Mouse (Mus musculus) bone marrow, adult 2 months (tissue): ENCODE results near the gene Cebpg. TPM values are rescaled to one million over a fixed set of nuclear protein-coding genes. Genes with fewer than 3 reads are reported as not detected.

Source experiments
- H3K27ac ChIP-seq: fragments of 200-500 bp; 2 replicates; pipeline ENCODE4 v1.5.1; 2012; ENCODE audit warnings: low read depth, mild to moderate bottlenecking, control low read depth, inconsistent platforms, low read length; ENCODE audit not compliant: control insufficient read depth, poor library complexity, insufficient read depth
- H3K4me1 ChIP-seq: fragments of 200-500 bp; 2 replicates; pipeline ENCODE4 v1.6.1; 2011; ENCODE audit warnings: low read length; ENCODE audit not compliant: control insufficient read depth, insufficient read depth
- H3K4me3 ChIP-seq: fragments of 200-500 bp; replicated peaks from 2 replicates; pipeline ENCODE3; 2011; ENCODE audit warnings: mild to moderate bottlenecking, low read depth, low read length, control low read depth; ENCODE audit not compliant: control insufficient read depth
- CTCF ChIP-seq: fragments of 200-500 bp; IDR thresholded peaks from 2 replicates; pipeline ENCODE4 v1.5.1; 2011; ENCODE audit warnings: low read length, control low read depth; ENCODE audit not compliant: control insufficient read depth, insufficient read depth
- POLR2A ChIP-seq: fragments of 200-500 bp; IDR thresholded peaks from 2 replicates; pipeline ENCODE4 v1.6.1; 2011; ENCODE audit warnings: low read depth, mild to moderate bottlenecking, control low read depth, low read length, borderline replicate concordance; ENCODE audit not compliant: control insufficient read depth
- WGBS: fragments of 180-500 bp; shearing (Covaris S2); methylation state at CpG from one replicate; pipeline ENCODE4 v1.1.7; 2018; 5-methylcytosine and 5-hydroxymethylcytosine counted together
- polyA plus RNA-seq: library from polyadenylated mRNA; stranded (reverse); fragments of >200 nt; gene quantifications from 2 replicates; pipeline ENCODE4 v1.2.4, GENCODE M21; 2011; ENCODE audit warnings: low replicate concordance; ENCODE audit not compliant: missing spikeins, insufficient read depth, insufficient read length

The Cebpg gene
- polyA plus RNA-seq, 1 experiment = 18.2 TPM

DNA sequence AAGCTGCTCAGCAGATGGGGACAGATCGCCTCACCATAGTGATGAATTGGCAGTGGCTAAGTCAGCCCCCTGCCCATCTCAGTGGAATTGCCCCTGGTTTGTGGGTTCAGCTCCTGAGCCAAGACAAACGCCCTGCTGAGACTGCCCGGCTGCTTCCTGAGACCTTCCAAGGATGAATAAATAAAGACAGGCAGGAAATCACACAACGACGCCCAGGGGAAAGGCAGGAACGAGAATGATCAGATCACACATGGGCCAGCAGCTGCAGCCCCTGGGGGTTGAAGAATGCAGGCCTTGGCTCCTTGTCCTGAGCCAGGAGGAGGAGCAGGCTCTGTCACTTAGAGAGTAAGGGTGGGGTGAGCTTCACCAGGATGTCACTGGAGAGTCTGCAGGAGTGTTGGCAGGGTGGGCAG is 21.2 kb downstream of the Cebpg start:
- H3K4me1 ChIP-seq = peaks cover 1% of the 10 kb centered on the region; the same call in 1 of the 2 replicates
- H3K27ac ChIP-seq = no peak overlapping the region
- 74% methylated on average over 6 of the region's 6 CpGs for whole genome bisulfite sequencing

DNA sequence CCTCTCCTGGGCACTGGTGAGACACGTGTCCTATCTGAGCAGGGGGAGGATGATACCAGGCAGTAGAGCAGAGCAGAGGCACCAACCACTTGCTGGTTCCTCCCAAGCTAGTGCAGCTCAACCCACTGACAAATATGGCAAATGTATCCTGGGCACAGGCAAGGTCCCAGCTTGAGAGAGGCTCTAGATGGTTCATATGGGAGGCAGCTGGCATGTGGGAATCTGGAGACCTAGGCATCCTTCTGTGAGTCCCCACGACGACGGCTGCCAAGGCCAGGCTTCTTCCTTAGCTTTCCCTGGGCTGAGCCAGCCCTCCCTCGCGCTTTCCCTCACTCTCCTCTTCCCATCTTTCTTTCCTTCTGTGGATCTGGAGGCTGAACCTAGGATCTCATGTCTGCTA is 25.8 kb downstream of the Cebpg start:
- TF ChIP-seq POLR2A (no peak), CTCF (no peak)
- no peak overlapping the region for H3K27ac ChIP-seq
- peaks cover 6% of the 10 kb centered on the region for H3K4me1 ChIP-seq
- no peak overlapping the region for H3K4me3 ChIP-seq
- 88% methylated on average over 6 of the region's 6 CpGs for WGBS

More for the DNA sequence above, 21.2 kb downstream of the Cebpg start:
- TF ChIP-seq POLR2A = no peak
- TF ChIP-seq CTCF = no peak
- H3K4me3 ChIP-seq = no peak overlapping the region

DNA sequence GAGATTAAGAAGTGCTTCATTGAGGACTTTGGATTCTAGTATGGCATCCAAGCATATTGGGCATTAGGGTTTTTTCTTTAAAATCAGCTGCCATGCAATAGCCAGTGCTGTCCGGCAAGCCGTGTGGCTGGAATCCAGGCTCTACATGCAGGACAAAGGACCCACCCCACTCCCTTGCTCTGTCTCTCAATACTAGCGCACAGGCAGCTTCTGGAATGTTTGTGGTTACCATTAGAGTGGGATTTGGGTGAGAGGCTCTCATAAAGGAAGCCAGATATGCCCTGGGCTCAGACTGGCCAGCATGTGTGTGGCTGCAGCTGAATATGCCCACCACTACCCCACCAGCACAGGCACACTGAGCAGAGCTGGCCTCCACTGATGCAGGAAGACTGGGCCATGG is 26.7 kb downstream of the Cebpg start:
- TF ChIP-seq POLR2A = no peak
- no peak for TF ChIP-seq CTCF
- no peak overlapping the region for H3K4me3 ChIP-seq
- peaks cover 6% of the 10 kb centered on the region for H3K4me1 ChIP-seq
- WGBS = 95% methylated on average over 3 of the region's 3 CpGs
- no peak overlapping the region for H3K27ac ChIP-seq

DNA sequence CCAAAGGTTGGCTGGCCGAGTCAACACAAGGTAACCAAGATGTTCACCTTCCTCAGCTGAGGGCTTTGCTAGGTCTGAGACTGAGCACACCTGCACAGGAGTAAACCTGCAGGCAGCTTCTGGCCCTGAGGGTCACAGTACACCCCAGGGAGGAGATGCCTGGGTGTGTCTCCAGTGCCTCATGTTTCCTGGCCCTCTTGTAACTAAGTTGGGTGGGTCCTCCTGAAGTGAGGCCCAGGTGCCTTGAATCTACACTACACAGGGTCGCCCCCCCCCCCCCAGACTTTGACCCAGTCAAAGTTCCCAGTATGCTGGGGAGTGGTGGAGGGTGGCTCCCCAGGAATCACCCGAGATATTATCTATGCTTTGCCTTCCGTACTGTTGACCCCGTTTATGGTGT is 27.1 kb downstream of the Cebpg start:
- Histone ChIP-seq H3K27ac (peak overlapping the region; percentile 19; the same call in 1 of the 2 replicates), H3K4me1 (peaks cover 6% of the 10 kb centered on the region), H3K4me3 (no peak overlapping the region)
- 72% methylated on average over 5 of the region's 5 CpGs for WGBS
- TF ChIP-seq POLR2A = no peak
- TF ChIP-seq CTCF = no peak

DNA sequence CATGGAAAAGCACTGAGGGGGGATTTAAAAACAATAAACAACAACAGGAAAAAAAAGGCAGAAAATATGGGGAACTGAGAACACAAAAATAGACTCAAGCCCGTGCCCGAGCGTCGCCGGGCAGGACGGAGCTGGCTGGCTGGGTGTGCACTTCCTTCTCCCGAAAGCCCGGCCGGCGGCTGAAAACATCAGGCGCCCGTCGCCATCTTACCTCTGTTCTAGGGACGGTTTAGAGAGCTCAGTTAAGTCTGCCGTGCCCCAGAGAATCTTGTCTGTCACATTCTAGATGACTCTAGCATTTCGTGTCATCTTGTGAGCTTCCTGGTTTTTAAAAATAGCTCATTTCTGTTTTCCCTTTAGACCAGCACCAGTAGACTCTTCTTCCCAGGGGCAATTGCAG is 27.8 kb downstream of the Cebpg start:
- Histone ChIP-seq H3K4me1 (peaks cover 6% of the 10 kb centered on the region), H3K4me3 (no peak overlapping the region), H3K27ac (no peak overlapping the region; the same call in 1 of the 2 replicates)
- no peak for TF ChIP-seq POLR2A
- TF ChIP-seq CTCF = no peak
- 6% methylated on average over 16 of the region's 16 CpGs for WGBS

DNA sequence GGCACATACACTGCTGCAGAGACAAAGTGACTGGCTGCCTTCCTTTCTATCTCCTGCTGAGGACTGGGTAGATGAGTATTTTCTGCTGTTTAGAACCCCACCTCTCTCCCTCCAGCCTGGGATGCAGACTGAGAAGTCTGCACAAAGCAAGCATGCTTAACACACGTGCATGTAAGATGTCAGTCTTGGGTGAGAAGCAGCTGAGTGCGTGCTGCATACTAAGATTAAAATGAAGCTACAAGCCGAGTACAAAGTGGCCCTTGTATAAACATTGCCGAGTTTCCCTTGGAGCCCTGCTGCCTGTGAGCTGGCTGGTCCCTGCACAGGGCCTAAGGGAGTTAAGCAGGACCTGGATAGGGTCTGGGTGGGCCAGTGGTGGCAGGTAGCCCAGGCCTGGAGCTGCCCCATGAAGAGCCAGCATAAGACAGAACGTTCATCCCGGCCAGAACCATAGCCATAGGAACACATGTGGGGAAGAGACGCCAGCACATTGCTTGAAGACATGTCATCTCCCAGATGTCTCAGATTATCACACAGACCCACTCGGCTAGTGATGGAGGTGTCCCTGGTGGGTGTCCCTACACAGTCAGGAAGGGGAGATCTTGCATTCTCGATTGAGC is 28.5 kb downstream of the Cebpg start:
- H3K4me1 ChIP-seq = peaks cover 6% of the 10 kb centered on the region
- 81% methylated on average over 9 of the region's 9 CpGs for WGBS
- TF ChIP-seq POLR2A (no peak), CTCF (no peak)
- no peak overlapping the region for H3K4me3 ChIP-seq
- no peak overlapping the region for H3K27ac ChIP-seq

DNA sequence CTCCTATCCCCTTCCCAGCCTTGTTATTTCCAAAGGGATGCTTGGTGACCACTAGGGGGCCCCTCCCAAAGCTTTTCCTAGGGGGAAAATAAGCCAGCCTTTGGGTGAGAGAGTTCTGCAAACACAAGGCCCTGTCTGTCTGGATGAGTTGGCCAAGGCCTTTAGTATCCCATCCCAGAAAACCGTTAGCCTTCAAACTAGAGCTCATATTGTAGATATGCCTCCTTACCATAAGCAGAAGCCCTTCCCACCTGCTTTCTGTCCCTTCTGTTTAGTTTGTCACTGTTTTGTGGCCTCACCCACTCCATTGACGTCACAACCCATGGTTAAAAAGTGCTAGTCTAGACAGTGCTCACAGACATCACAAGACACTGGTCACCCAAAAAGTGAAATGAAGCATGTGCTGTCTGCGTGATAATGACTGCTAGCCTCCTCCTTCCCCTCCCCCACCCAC is 29.5 kb downstream of the Cebpg start:
- Histone ChIP-seq H3K4me3 (no peak overlapping the region), H3K27ac (no peak overlapping the region), H3K4me1 (peaks cover 6% of the 10 kb centered on the region)
- 70% methylated on average over 3 of the region's 3 CpGs for WGBS
- TF ChIP-seq CTCF (no peak), POLR2A (no peak)

DNA sequence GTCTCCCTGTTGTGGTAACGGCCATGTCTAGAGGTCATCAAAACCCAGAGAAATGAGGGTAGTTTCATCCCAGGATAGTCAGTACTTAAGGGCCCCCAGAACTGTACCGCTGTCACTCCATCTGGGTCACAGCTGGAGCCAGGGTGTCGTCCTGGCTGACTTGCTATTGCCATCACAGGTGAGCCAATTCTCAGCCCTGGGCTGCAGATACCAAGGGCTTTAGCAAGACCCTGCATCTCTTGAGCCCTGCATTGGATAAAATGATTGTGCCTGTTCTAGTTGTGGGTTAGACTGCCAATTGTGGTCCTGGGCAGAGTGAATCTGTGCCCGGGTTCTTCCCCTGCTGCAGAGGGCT is 30.1 kb downstream of the Cebpg start:
- Histone ChIP-seq H3K4me3 (no peak overlapping the region), H3K4me1 (peaks cover 6% of the 10 kb centered on the region), H3K27ac (no peak overlapping the region)
- WGBS = 74% methylated on average over 4 of the region's 4 CpGs
- TF ChIP-seq POLR2A (no peak), CTCF (no peak)

DNA sequence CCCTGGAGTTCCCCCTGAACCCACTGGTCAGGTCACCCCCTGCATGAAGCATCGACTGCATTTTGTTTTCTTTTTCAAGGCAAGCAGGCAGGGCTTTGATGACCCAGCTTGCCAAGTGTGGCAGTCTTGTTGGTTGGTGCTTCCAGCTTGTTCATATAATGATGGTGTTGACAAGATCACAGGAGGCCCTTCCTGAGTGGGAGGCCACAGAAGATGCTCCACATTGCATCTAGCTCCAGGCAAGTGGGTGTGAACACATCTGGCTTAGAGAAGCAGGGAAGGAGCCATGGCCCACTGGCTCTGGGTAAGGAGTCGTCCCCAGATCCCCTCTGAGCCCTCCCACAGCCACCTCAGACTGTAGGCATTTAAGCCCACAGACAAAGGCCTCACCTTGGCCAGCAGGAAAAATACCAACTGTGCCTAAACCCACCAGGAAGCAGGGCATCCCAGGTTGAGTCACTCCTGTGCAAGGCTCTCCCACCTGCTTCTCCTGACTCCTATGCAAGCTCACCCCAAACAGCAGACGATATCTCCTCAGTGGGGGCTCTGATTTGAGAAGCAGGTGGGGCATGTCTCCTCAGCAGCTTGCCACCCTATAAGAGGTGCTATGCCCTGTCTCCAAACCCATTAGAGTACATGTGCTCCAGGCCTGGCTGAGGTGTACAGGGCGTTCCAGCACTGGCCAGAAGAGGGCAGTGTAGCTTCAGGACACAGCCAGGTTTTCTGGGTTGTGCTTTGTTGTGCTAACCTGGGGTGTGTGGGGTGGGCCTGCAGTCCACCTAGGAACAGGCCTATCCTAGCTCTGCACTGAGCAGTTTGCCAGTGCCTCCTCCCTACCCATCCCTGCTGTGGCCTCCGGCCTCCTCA is 30.7 kb downstream of the Cebpg start:
- H3K27ac ChIP-seq = no peak overlapping the region
- TF ChIP-seq POLR2A = no peak
- peak; percentile 99 for TF ChIP-seq CTCF
- WGBS = 48% methylated on average over 5 of the region's 5 CpGs
- no peak overlapping the region for H3K4me3 ChIP-seq
- H3K4me1 ChIP-seq = peaks cover 6% of the 10 kb centered on the region
